Mouse (Mus musculus): Measurements from ENCODE around the gene Cryzl1. TPM values are rescaled to one million over a fixed set of nuclear protein-coding genes. Genes with fewer than 3 reads are reported as not detected.

Gene Cryzl1
- polyA plus RNA-seq, 1 experiment from 2014 or later = 75.4 TPM

DNA sequence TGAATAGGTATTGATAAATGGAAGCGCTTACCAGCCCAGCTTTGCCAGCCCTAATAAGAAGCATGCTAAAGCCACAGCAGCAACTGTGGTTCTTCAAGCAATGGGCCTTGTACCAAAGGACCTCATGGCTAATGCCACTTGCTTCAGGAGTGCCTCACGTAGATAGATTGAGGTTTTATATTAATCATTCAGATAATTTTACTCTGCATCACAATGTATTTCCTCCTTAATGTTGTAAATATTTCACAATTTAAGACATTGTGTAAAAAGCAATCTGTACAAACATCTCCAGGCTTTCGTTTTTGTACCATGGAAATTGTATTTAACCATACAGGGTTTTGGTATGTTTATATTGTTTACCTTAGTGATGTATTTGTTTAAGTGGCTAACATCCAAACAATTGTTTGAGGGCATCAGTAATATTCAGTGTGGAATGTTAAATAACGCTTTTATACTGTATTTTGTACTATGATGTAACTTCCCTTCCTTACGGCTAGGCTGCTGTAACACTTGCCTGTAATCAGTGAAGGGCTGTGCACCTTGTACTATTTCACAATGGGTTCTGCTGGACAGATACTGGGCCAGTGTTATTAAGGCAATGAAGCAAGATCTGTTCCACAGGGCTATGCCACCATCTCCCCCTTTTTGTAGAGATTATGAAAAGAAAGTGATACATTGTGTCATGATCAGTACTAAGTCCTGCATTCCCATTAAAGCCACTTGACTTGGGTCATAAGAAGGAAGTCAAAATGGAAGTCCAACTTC, 50.4 kb downstream of the Cryzl1 start:
- Histone ChIP-seq H3K27ac (no peak overlapping the region), H3K9ac (no peak overlapping the region), H3K27me3 (no peaks in the 10 kb centered on the region), H3K4me1 (no peaks in the 10 kb centered on the region), H3K36me3 (peaks cover 83% of the 10 kb centered on the region), H3K4me2 (replicated peaks) (no peak overlapping the region), H3K9me3 (no peaks in the 10 kb centered on the region), H3K4me3 (no peak overlapping the region)
- ATAC-seq (ENCODE audit: low FRiP score, low read depth) = no peak
- 94% methylated on average over 5 of the region's 5 CpGs for WGBS

GRCm38 (mm10) chr16:91674500-91674899, 54.3 kb downstream of the Cryzl1 start:
- no peak overlapping the region for H3K27ac ChIP-seq
- H3K4me2 ChIP-seq (replicated peaks) = no peak overlapping the region
- no peaks in the 10 kb centered on the region for H3K27me3 ChIP-seq
- H3K36me3 ChIP-seq = peaks cover 85% of the 10 kb centered on the region
- no peak overlapping the region for H3K4me3 ChIP-seq
- ATAC-seq (ENCODE audit: low FRiP score, low read depth) = no peak
- 90% methylated on average over 4 of the region's 4 CpGs for WGBS
- no peak overlapping the region for H3K9ac ChIP-seq
- H3K4me1 ChIP-seq = no peaks in the 10 kb centered on the region
- H3K9me3 ChIP-seq = no peaks in the 10 kb centered on the region

DNA sequence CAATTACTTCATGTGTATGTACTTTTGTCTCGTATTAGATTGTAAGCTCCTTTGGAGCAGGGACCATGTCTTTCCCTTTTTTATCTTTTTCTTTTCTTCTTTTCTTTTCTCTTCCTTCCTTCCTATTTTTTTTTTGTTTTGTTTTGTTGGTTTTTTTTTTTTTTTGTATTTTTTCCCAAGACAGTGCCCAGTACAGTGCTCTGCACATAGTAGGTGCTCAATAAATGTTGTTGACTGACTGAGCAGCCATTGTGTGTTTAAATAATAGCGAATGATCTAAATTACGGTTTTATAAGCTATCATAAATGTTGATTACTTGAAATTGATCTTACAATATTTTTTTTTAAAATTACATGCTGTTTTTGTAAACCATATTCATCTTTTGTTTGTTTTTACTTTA, 65.0 kb downstream of the Cryzl1 start:
- Histone ChIP-seq H3K36me3 (peaks cover 82% of the 10 kb centered on the region), H3K9ac (no peak overlapping the region), H3K4me2 (replicated peaks) (no peak overlapping the region), H3K4me1 (no peaks in the 10 kb centered on the region), H3K9me3 (peaks cover 11% of the 10 kb centered on the region), H3K27ac (no peak overlapping the region), H3K27me3 (no peaks in the 10 kb centered on the region), H3K4me3 (no peak overlapping the region)
- WGBS = 93% methylated on average over 3 of the region's 3 CpGs
- no peak for ATAC-seq (ENCODE audit: low FRiP score, low read depth)

GRCm38 (mm10) chr16:91662336-91662735, 66.4 kb downstream of the Cryzl1 start:
- no peak for ATAC-seq (ENCODE audit: low FRiP score, low read depth)
- peaks cover 90% of the 10 kb centered on the region for H3K36me3 ChIP-seq
- WGBS = 95% methylated on average over 16 of the region's 16 CpGs

DNA sequence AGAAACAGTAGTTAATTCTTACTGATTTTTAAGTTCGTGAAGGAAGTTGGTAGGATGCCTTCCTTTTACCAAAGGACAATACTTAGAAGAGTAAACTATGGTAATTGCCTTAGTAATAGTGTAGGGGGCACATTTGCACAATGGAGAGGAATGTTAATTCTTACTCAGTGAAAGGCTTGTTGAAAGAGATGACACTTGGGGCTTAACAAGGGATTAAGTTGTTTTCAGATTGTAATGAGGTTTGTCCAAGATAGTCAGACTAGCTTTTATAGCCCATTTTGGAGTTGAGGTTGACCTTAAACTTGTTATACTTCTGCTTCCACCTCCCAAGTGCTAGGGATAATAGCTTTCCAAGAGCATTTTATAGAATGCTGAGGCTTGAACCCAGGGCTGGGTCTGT, 67.4 kb downstream of the Cryzl1 start:
- H3K36me3 ChIP-seq = peaks cover 90% of the 10 kb centered on the region
- WGBS = 84% methylated on average over 1 of the region's 1 CpGs
- H3K9ac ChIP-seq = no peak overlapping the region
- peaks cover 11% of the 10 kb centered on the region for H3K9me3 ChIP-seq
- H3K4me1 ChIP-seq = no peaks in the 10 kb centered on the region
- H3K27me3 ChIP-seq = no peaks in the 10 kb centered on the region
- no peak overlapping the region for H3K27ac ChIP-seq
- ATAC-seq (ENCODE audit: low FRiP score, low read depth) = no peak
- no peak overlapping the region for H3K4me2 ChIP-seq (replicated peaks)
- no peak overlapping the region for H3K4me3 ChIP-seq

More at GRCm38 (mm10) chr16:91662336-91662735, 66.4 kb downstream of the Cryzl1 start:
- Histone ChIP-seq H3K27me3 (no peaks in the 10 kb centered on the region), H3K9me3 (peaks cover 11% of the 10 kb centered on the region), H3K27ac (no peak overlapping the region), H3K4me3 (no peak overlapping the region), H3K4me1 (no peaks in the 10 kb centered on the region), H3K4me2 (replicated peaks) (no peak overlapping the region), H3K9ac (no peak overlapping the region)

DNA sequence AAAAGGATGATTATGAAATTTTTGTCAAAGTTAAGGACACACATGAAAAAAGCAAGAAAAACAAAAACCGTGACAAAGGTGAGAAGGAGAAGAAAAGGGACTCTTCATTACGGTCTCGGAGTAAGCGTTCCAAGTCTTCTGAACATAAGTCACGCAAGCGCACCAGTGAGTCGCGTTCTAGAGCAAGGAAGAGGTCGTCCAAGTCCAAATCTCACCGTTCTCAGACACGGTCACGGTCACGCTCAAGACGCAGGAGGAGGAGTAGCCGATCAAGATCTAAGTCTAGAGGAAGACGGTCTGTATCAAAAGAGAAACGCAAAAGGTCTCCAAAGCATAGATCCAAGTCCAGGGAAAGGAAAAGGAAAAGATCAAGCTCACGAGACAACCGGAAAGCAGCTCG, 69.0 kb downstream of the Cryzl1 start:
- H3K27ac ChIP-seq = no peak overlapping the region
- no peak overlapping the region for H3K4me2 ChIP-seq (replicated peaks)
- no peak for ATAC-seq (ENCODE audit: low FRiP score, low read depth)
- no peak overlapping the region for H3K4me3 ChIP-seq
- H3K9me3 ChIP-seq = peaks cover 11% of the 10 kb centered on the region
- H3K4me1 ChIP-seq = no peaks in the 10 kb centered on the region
- H3K9ac ChIP-seq = no peak overlapping the region
- no peaks in the 10 kb centered on the region for H3K27me3 ChIP-seq
- 97% methylated on average over 20 of the region's 20 CpGs for WGBS
- H3K36me3 ChIP-seq = peaks cover 90% of the 10 kb centered on the region

- no peaks in the 10 kb centered on the region for H3K27me3 ChIP-seq
- no peak for ATAC-seq (ENCODE audit: low FRiP score, low read depth)
- WGBS = 92% methylated on average over 5 of the region's 5 CpGs
These were observed 70.3 kb downstream of the Cryzl1 start for GRCm38 (mm10) chr16:91658471-91658870.

GRCm38 (mm10) chr16:91657285-91657684, 71.5 kb downstream of the Cryzl1 start:
- H3K4me2 ChIP-seq (replicated peaks) = no peak overlapping the region
- no peak overlapping the region for H3K4me3 ChIP-seq
- peaks cover 86% of the 10 kb centered on the region for H3K36me3 ChIP-seq
- ATAC-seq (ENCODE audit: low FRiP score, low read depth) = no peak
- 0 out of 2 replicates have a peak, but pooled peaks cover 2% of the 10 kb centered on the region for H3K4me1 ChIP-seq
- no peak overlapping the region for H3K27ac ChIP-seq
- no peaks in the 10 kb centered on the region for H3K27me3 ChIP-seq
- no peak overlapping the region for H3K9ac ChIP-seq
- H3K9me3 ChIP-seq = peaks cover 11% of the 10 kb centered on the region
- WGBS = 97% methylated on average over 17 of the region's 17 CpGs

More at GRCm38 (mm10) chr16:91658471-91658870, 70.3 kb downstream of the Cryzl1 start:
- Histone ChIP-seq H3K9me3 (peaks cover 11% of the 10 kb centered on the region), H3K9ac (no peak overlapping the region), H3K4me3 (no peak overlapping the region), H3K4me2 (replicated peaks) (no peak overlapping the region), H3K27ac (no peak overlapping the region), H3K36me3 (peaks cover 92% of the 10 kb centered on the region), H3K4me1 (no peaks in the 10 kb centered on the region)

- Histone ChIP-seq H3K4me2 (replicated peaks) (no peak overlapping the region), H3K36me3 (peaks cover 82% of the 10 kb centered on the region), H3K4me3 (no peak overlapping the region), H3K4me1 (peaks cover 2% of the 10 kb centered on the region), H3K9ac (no peak overlapping the region), H3K9me3 (peaks cover 11% of the 10 kb centered on the region), H3K27ac (no peak overlapping the region), H3K27me3 (no peaks in the 10 kb centered on the region)
- no peak for ATAC-seq (ENCODE audit: low FRiP score, low read depth)
- WGBS = 100% methylated on average over 9 of the region's 9 CpGs
These were observed 73.5 kb downstream of the Cryzl1 start for GRCm38 (mm10) chr16:91655285-91655684.

DNA sequence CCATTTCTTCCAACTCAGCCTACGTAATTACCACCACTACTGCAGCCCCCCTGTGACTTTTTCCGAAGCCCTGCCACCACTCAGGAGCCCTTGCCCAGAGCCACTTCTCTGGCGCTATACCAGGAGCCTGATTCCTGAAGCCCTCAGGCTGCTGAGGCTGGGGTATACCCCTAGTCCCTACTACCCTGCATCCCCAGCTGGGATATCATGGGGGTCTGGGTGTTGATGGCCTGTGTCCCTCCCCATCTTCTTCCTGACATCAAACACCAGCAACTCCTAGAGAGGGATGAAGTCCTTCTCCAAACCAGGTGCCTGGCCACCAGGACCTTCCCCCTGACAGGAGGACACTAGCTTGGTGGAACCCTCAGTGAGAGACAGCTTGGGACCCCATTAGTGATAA, 76.6 kb downstream of the Cryzl1 start:
- Histone ChIP-seq H3K9me3 (no peaks in the 10 kb centered on the region), H3K4me1 (peaks cover 11% of the 10 kb centered on the region), H3K27me3 (no peaks in the 10 kb centered on the region), H3K4me2 (replicated peaks) (no peak overlapping the region), H3K4me3 (no peak overlapping the region), H3K36me3 (peaks cover 51% of the 10 kb centered on the region), H3K9ac (no peak overlapping the region), H3K27ac (no peak overlapping the region)
- no peak for ATAC-seq (ENCODE audit: low FRiP score, low read depth)
- 88% methylated on average over 3 of the region's 3 CpGs for WGBS

DNA sequence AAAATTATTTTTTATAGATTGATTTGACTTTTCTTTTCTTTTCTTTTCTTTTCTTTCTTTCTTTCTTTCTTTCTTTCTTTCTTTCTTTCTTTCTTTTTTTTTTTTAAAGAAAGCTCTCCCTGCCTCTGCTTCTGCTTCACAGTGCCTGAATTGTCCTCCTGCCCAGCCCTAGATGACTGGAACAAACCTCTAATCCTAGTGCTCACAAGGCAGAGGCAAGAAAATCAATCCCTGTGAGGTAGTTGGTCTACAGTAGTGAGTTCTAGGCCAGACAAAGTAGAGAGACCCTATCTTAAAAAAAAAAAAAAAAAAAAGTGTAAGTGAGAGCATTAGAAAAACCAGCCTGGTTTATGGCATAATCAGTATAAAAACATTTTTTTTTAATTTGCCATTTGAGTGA, 79.0 kb downstream of the Cryzl1 start:
- no peak for ATAC-seq (ENCODE audit: low FRiP score, low read depth)
- peak overlapping the region; percentile 40; the same call in 1 of the 2 replicates for H3K4me2 ChIP-seq (replicated peaks)
- H3K9ac ChIP-seq = no peak overlapping the region
- H3K4me3 ChIP-seq = no peak overlapping the region
- H3K27ac ChIP-seq = no peak overlapping the region
- peaks cover 18% of the 10 kb centered on the region for H3K4me1 ChIP-seq
- H3K27me3 ChIP-seq = no peaks in the 10 kb centered on the region
- H3K9me3 ChIP-seq = no peaks in the 10 kb centered on the region
- H3K36me3 ChIP-seq = peaks cover 27% of the 10 kb centered on the region

DNA sequence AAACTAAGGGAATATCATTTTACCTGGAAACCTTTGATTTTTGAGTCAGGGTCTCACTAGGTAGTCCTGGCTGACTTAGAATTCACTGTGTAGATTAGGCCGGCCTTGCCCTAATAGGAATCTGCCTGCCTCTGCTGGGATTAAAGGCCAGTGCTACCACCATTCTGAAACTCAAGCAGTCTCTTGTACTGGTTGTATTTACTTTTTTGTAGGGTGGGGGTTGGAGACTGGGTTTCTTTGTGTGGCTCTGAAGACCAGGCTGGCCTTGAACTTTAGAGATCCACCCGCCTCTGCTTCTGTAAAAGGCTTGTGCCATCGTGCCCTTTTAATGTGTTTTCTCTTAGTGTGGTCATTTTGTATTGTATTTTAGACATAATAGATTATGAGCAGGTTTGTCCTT, 79.5 kb downstream of the Cryzl1 start:
- peak overlapping the region; percentile 87 for H3K4me2 ChIP-seq (replicated peaks)
- H3K27ac ChIP-seq = no peak overlapping the region
- H3K27me3 ChIP-seq = no peaks in the 10 kb centered on the region
- H3K36me3 ChIP-seq = peaks cover 22% of the 10 kb centered on the region
- H3K4me3 ChIP-seq = peak overlapping the region; percentile 75
- WGBS = 68% methylated on average over 3 of the region's 3 CpGs
- ATAC-seq (ENCODE audit: low FRiP score, low read depth) = no peak
- no peaks in the 10 kb centered on the region for H3K9me3 ChIP-seq
- peak overlapping the region; percentile 51 for H3K9ac ChIP-seq
- peaks cover 19% of the 10 kb centered on the region for H3K4me1 ChIP-seq

- peak overlapping the region; percentile 87 for H3K4me2 ChIP-seq (replicated peaks)
- H3K27ac ChIP-seq = peak overlapping the region; percentile 98
- H3K4me1 ChIP-seq = peaks cover 19% of the 10 kb centered on the region
- no peaks in the 10 kb centered on the region for H3K27me3 ChIP-seq
- H3K9ac ChIP-seq = peak overlapping the region; percentile 89
- H3K9me3 ChIP-seq = no peaks in the 10 kb centered on the region
- peak overlapping the region; percentile 75 for H3K4me3 ChIP-seq
- peak; percentile 62 for ATAC-seq (ENCODE audit: low FRiP score, low read depth)
- peaks cover 17% of the 10 kb centered on the region for H3K36me3 ChIP-seq
- under 1% methylated on average over 25 of the region's 25 CpGs for WGBS
These were observed 80.6 kb downstream of the Cryzl1 start for GRCm38 (mm10) chr16:91648220-91648550.
